Mouse (Mus musculus): ENCODE measurements around the gene Rab3a. TPM values are rescaled to one million over a fixed set of nuclear protein-coding genes. Genes with fewer than 3 reads are reported as not detected.
A peak's percentile ranks its signal among the peaks of the same experiment; 100 is the strongest.

Gene Rab3a
- total RNA-seq, 2 experiments from 2014 or later = 45.0 to 49.3 TPM

DNA sequence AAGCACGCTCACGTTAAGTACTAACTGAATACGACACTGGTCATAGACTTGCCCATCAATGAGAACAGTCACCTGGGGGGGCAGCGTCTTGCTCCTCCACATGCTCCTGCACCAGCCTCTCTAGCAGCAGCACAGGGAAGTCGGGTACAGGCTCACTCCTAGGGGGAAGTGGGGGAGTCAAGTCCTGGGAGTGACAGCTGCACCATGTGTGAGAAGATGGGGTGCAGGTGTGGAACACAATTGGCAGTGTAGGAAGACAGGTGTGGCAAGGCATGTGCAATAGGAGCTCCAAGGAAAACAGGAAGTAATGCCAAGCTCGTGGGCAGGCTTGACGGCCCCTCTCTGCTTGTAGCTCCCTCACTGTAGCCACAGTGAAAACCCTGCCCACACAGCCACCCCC is 16.7 kb downstream of the Rab3a start:
- DNase-seq = no peak
- intact Hi-C loops (cut with DNase I) = loop anchor here (2.0 to 5.0 kb wide), 2 partner anchors 50 to 71 kb away; no protein-coding TSS in a partner anchor

DNA sequence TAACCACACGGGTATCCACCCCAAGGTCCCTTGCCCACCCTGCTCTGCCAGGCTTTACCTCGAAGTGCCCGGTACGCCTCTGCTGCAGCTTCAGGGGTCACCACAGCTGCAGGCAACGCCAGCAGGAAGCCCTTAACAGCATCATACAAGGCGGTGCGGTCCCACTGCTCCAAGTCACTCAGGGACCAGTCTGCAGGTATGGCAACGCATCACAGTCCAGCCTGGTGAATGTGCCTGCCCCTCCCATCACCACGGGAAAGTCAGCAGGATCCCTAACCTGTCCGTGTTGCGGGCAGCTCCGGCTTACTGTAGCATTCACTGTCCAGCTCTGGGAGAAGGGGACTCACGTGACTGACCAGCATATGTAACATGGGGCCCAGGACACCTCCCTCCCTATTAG is 17.6 kb downstream of the Rab3a start:
- intact Hi-C loops (cut with DNase I) = loop anchor here (5.0 kb wide), 1 partner anchor 70 kb away; no protein-coding TSS in a partner anchor
- no peak for DNase-seq

DNA sequence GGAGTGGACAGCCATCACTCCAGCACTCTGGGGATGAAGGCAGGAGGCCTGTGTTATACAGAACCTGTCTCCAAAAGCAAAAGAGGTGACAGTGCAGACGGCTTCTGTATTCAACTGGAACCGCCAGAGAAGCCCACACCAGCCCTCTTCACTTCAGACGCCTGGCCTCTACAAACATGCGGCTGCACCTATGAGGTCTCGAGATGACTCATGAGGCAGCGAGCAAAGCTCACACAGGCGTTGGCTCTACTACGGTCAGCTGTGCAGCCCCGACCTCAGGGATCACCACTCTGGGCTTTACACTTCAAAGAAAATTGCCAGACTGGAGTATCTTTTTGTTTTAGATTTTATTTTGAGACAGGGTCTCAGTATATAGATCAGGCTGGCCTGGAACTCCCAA is 18.4 kb downstream of the Rab3a start:
- no peak for DNase-seq
- intact Hi-C loops (cut with DNase I) = loop anchor here (5.0 kb wide), 1 partner anchor 69 kb away; no protein-coding TSS in a partner anchor

DNA sequence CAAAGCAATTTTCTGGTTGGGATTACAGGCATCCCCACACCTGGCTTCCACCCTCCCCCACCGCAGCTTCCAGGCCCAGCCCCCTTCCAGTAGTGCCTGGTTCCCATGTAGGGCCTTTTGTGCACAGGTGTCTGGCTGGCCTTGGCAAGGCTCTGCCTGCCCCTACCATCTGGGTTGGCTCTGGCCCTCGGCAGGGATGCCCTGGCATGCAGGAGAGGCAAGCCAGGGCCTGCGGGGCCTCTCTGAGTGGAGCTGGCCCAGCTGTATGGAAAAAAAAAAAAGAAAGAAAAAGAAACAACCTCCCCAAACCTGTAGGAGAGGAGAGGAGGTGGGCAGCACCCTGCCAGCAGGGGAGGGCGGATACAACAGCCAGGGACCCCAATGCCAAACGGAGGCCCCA is 18.9 kb downstream of the Rab3a start:
- intact Hi-C loops (cut with DNase I) = loop anchor here (5.0 kb wide), 1 partner anchor 69 kb away; no protein-coding TSS in a partner anchor

DNA sequence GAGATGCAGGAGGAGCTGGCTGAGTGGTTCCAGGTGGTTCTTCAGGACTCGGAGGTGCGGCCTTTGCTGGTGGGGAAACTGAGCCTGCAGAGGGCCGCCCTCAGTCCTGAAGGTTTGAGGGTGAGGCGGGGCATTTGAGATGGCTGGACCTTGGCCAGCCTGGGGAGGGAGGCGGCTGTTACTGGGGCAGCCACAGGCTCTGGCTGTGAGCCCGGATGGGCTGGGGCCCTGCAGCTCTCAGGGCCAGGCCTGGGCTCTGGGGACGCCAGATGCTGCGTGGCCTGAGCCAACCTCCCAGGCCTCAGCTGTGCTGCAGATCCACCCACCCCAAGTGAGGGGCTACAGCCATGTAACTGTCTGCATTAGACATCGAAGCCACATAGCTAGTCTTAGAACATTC is 19.4 kb downstream of the Rab3a start:
- DNase-seq = peak; percentile 83 to 86
- intact Hi-C loops (cut with DNase I) = loop anchor here (5.0 kb wide), 1 partner anchor 68 kb away; no protein-coding TSS in a partner anchor

More for the DNA sequence above, 18.9 kb downstream of the Rab3a start:
- DNase-seq = no peak

DNA sequence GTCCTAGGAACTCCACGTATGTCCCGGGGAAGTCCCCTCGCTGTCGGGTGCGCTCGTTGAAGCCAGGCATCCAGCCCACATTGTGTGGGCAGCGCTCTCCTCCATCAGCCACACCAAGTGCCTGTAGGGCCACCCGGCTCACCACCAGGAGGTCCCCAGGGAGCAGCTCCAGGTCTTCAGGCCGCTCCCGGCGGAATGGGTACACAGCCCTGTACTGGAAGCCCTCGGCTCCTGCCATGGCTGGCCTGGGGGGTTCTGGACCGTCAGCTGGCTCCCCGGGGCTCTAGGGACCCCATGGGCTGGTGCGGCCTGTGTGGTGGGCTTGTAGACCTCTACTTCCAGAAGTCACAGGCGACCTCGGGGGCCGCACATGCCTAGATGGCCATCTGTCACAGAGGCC is 20.3 kb downstream of the Rab3a start:
- intact Hi-C loops (cut with DNase I) = loop anchor here (5.0 kb wide), 1 partner anchor 68 kb away; no protein-coding TSS in a partner anchor
- no peak for DNase-seq

DNA sequence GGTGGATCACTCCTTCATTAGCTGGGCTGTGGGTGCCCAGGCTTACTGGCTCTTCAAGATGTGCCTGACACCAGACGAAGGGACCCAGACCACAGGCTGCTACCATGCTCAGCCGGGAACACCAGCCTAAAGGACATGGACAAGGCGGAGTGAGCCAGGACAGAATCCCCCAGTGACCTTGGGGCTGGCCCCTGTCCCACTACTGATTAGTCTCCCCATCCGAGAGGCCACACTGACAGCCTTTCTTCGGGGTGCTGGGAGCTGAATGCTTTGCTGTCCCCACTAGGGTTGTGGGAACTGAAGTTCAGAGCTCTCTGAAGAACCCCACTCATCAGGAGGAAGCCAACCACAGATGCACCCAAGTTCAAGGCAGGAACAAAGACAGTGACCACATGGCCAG is 20.7 kb downstream of the Rab3a start:
- intact Hi-C loops (cut with DNase I) = no loop called here
- DNase-seq = no peak

DNA sequence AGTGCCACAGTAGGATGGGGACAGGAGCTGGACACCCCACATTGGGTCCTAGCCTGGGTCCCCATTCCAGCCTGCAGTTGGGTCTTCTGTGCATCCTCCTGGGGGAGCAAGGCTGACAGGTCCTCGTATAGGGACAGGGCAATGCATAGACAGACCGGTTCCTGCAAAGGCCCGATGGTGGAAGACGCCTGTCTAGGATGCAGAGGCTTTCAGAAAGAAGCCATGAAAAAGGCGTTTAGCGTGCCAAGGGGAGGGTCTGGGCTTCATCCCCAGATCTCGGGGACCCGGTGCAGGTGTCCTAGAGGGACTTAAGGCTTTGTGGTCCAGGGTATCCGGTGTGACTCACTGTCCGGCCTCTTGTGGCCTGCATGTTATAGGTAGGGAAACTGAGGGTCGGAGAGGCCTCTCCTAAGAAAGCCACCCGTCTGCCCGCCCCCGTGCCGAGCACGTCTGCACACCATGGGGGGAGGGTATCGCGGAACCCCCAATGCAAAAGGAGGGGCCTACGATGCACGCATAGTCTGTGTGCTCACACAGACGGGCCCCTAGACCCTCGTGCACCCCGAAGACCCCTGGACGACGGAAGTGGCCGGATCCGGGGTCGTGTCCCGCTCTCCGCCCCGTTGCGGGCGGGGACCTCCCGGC is 21.5 kb downstream of the Rab3a start:
- DNase-seq = no peak
- intact Hi-C loops (cut with DNase I) = loop anchor here (2.0 kb wide), 1 partner anchor 17 kb away; no protein-coding TSS in a partner anchor

DNA sequence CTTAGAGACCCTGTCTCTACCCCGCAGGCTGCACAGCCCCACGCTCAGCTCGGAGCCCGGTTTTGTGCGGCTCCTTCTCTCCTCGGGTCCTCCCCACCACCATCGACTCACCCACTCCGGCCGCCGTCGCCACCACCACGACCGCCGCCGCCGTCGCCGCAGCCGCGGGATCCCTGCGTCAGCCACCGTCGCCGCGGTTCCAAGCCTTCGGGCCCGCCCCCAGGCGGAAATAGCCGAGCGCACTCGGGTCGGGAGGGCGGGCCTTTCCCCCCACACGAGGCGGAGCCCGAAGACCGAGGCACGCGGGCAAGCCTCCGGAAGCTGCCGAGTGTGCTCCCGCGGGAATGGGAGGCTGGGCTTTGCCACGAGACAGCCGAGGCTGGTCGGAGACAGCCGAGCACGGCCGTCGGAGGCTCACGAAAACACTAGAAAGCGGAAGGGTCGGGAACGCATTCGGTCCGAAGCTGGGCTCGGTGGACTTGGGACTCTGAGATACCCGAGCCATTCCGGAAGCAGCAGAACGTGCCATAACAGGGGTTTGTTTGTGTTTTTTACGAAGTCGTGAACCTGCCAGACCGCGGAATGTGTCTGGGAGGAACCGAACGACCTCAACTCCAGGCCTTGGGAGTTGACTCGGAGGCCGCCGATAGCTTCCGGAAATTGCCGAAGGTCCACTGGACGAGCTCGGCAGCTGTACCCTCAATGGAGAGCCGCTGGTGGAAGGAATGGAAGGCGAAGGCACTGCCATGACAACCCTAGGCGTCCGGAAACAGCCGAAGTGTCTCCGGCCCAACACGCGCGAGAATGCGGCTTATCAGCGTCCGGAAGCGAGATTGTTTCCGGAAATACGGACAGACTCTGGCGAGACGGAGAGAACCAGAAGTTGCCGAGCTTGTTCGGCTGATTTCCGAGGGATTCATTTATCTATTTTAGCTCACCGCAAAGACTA is 22.3 kb downstream of the Rab3a start, which contains the start of gene Pik3r2:
Gene Pik3r2 (minus strand): TSS at position 218 of the 949 bp plus-strand sequence.
- peak; percentile 99 for DNase-seq
- intact Hi-C loops (cut with DNase I) = loop anchor here (2.0 kb wide), 1 partner anchor 16 kb away; no protein-coding TSS in a partner anchor

DNA sequence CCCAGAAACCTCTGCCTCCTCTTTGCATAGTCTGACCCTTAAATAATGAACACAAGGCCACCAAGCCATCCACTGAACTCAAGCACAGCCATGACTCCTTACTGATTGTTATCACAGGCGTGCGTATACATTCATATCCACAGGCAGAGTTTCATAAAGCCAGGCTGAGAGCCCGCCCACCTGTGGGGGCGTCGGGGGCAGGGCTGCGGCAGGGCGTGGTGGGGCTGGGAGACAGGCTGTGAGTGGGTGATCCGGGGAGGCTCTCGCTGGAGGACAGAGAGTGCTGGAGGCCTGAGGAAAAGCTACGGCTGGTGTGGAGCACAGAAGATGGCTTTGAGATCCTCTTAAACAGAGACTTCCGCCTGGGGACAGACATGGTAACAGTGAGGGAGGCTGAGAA is 25.6 kb downstream of the Rab3a start:
- no peak for DNase-seq
- intact Hi-C loops (cut with DNase I) = no loop called here

DNA sequence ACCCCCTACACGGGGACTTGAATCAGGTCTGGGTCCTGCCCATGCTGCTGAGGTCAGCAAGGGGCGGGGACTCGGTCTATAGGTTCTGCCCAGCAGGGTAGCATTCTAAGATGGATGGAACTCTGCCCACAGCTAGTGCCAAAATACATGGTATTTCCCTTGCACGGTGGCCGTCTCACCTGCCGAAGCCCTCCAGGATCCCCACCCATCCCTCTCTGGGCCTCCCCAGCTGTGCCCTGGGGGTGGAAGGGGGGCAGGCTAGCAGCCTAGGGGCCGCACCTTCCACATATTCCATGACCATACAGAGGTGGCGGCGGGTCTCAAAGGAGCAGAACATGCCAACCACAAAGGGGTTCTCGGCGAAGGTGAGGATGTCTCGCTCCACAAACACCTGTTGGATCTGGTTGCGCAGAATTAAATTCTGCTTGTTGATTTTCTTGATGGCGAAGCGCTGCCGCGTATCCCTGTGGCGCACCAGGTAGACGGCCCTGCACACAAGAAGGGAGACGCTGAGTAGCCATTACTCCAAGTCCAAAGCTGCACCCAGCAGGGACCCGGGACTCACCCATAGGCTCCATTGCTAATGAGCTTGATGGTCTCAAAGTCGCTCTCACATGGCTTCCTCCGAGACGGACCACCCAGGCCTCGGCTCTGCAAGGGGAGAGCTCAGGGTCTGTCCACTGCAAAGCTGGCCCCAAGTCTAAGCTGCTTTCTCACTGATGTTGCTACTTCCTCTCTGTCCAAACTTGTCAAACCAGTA is 32.0 kb downstream of the Rab3a start:
- DNase-seq = no peak
- intact Hi-C loops (cut with DNase I) = no loop called here

DNA sequence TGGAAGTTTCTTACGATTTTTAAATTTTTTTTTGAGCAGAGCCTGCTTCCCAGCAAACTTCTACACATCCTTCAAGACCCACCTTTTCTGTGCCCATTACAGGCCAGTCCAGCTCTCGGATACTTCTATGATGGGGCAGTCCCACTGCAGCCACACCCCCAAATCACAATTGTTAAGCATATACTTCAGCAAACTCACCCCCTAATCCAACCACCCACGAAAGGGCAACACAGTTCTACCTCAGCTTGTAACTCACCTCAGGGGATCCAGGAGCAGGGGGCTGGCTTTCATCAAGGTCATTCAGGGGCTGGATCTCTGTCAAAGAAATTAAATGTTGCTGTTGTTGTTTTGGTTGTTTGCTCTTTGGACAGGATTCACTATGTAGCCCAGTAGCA is 32.6 kb downstream of the Rab3a start:
- intact Hi-C loops (cut with DNase I) = no loop called here

DNA sequence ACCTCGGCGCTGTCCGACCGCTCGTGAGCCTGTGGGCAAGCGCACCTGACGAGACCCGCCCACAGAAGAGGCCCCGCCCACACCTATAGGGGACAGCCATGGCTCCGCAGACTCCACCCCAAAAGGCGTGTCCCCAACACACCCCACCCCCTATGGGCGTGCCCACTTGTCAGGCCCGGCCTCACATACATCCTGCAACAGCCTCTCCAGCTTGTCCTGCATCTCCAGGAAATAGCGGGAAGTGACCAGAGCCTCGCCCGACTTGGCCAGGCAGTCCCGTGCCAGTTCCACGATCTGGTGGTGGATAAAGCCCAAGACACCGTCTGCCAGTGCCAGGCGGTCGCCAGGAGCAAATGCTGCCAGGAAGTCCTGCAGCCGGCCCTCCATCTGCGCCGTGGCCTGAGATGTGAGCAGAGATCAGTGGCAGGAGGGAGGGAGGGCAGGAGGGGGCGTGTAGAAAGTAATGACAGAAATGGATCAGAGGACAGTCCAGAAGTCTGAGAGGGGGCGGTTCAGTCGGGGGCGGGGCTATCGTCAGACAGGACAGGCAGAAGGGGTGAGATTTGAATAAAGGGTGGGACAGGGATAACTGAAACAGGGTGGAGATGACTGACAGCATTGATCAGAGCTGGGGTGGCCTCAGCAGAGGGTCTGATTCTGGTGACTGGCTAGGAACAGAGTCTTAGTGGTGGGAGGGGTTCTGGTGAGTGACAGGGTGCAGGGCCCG is 33.6 kb downstream of the Rab3a start:
- no peak for DNase-seq
- intact Hi-C loops (cut with DNase I) = no loop called here

More for the DNA sequence above, 32.6 kb downstream of the Rab3a start:
- DNase-seq = no peak

DNA sequence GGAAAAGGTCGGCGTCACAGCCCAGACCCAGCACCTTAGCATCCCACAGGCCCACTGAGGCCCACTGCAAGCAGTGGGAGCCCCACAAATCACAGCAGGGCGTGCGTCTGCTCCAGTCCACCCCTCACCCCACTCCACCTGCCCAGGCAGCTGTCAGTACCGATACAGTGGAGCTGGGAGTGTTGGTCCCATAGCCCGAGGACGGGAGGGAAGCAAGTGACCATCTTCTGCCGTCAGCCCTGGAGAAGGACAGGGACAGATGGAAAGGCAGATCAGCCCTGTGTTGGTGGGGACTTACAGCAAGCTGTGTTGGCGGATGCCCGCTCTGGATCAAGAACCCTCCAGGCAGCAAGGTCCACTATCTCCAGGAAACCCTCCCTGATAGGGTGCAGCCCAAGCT is 34.6 kb downstream of the Rab3a start:
- no peak for DNase-seq
- intact Hi-C loops (cut with DNase I) = no loop called here

DNA sequence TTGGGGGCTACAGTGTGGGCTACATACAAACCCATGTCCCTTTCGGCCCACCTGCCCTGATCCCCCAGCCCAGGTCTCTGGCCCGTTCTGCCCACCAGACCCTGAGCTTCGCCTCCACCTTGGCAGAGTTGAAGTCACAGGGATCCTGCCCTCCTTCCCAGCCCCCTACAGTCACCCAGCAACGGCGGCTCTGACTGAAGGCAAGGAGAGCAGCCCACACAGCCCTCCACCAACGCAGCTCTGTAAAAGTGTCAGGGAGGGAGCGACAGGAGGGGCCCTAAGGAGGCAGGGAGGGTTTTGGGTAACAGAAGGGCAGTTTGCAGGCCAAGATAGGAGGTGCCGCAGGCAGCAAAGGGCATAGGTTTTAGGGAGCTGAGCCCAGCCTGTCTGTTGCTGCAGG is 36.4 kb downstream of the Rab3a start:
- DNase-seq = no peak
- intact Hi-C loops (cut with DNase I) = no loop called here

DNA sequence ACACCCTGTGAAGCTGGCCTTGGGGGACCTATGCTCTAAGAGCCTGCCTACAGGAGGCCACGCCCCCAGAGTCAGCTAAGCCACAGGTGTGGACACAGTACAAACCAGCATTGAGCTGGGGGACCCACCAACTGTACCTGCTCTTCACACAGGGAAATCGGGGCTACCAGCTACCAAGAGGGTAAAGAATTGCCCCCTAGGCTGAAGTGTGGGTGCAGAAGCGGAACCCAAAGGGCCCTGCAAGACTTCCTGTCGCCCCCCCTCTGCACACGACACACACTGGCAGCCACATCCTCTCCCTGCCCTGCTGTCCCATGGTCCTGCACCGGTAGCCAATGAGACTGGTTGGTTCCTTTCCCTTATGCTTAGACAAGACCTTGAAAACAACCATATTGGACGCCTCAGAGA is 36.8 kb downstream of the Rab3a start:
- intact Hi-C loops (cut with DNase I) = no loop called here
- DNase-seq = no peak

DNA sequence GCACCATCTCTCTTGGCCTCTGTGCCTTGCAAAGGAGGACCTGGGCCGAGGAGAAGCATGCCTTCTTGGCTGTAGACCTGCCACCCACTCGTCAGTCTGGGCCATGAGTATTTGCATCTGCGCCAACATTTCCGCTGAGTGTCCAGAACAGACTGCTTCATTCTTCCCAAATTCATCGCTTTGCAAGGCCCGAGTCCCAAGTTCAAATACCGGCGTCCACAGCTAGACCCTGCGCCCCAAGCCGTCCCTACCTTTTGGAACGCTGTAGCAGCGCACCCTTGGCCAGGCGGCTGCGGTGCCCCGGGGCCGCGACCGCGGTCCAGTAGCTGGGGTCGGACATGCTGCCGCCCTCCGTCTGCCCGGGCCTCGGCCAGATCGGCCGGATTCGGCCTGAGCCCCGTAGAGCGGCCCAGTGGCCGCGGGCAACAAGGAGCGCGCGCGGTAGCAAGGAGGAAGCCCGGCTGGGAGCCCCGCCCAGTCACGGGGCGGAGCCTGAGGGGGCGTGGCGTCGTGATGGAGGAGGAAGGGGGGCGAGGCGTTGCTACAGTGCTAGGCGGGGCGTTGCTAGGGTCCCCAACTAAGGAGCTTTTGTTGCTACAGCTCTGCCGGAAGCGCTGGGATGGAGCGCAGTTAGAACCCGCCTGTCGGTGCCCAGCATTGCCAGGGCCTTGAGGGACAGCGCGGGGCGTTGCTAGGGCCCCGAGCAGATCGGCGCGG is 37.7 kb downstream of the Rab3a start:
- DNase-seq = peak; percentile 99
- intact Hi-C loops (cut with DNase I) = loop anchor here (2.0 kb wide), 1 partner anchor 15 kb away; the partner anchor contains the start of gene Pik3r2

DNA sequence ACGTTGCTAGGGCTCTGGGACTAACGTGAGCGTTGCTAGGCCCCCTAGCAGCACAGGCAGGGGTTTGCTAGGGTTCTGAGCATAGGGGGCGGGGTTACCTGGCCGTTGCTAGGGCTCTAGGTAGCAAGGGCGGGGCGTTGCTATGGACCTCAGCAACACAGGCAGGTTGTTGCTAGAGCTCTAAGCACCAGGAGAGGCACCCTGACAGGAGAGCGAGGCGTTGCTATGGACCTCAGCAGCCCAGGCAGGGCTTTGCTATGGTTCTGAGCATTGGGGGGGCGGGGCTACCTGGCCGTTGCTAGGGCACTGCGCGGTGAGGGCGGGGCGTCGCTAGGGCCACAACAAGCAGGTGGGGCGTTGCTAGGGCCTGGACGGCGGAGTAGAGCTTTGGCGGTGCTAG is 38.2 kb downstream of the Rab3a start:
- intact Hi-C loops (cut with DNase I) = loop anchor here (2.0 kb wide), 1 partner anchor 16 kb away; the partner anchor contains the start of gene Pik3r2

DNA sequence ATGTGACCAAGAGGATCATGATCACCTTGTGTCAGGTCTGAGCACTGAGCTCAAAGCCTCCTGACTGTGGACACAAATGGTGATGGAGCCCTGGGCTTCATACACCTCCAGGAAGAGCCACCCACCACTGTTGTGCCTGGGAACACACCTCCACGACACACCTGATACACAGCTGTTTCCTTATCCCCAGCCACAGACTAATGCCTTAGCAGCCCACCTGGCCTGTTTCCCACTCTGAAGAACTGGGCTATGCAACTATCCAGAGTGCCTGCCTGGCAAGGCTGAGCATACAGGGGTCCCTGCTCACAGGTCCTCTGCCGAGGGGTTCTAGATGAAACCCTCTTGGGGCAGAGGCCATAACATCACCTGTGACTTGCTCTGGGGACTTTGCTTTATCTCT is 39.7 kb downstream of the Rab3a start:
- intact Hi-C loops (cut with DNase I) = no loop called here
- no peak for DNase-seq

More for the DNA sequence above, 38.2 kb downstream of the Rab3a start:
- peak in 1 of 2 experiments; percentile 35 for DNase-seq

Measured in heart, postnatal 36 days (tissue).